Mouse (Mus musculus): ENCODE measurements at regions not wholly inside any gene's neighbourhood (a gene's known extent, or its start where the extent isn't known, plus 50 kb on each side); places are given as distances from the start of the nearest gene placed in this dataset.

DNA sequence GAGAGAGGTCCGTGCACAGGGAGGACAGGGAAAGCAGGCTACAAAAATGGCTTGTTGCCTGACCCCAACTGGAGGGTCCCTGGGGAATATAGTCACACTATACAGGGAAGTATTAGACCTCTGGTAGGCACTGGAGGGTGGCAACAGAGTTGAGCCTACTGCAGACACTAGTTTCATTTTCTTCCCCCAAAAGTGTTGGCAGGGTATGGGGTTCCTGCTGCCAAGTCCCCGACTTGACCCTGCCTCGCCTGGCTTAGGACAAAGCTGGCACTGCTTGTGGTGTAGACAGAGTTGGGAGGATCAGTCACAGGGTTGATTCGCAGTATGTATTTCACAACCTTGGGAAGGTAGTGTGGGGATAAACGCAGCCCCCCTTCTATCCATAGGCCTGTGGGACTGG is 362.2 kb downstream of the Fam19a5 start:
- H3K36me3 ChIP-seq (ENCODE audit: control insufficient read depth, insufficient read depth, low read length) = no peaks in the 10 kb centered on the region
- no peaks in the 10 kb centered on the region for H3K27me3 ChIP-seq (ENCODE audit: control insufficient read depth, insufficient read depth, low read length)
- no peaks in the 10 kb centered on the region for H3K4me1 ChIP-seq (ENCODE audit: control insufficient read depth, insufficient read depth, insufficient read length, low read length)
- no peak overlapping the region for H3K27ac ChIP-seq (ENCODE audit: insufficient read depth, low read depth, low read length)
- 79% methylated on average over 5 of the region's 5 CpGs for WGBS
- H3K4me3 ChIP-seq (ENCODE audit: low read depth, low read length) = no peak overlapping the region
- TF ChIP-seq POLR2A (IDR thresholded peaks at IDR 0.05; ENCODE audit: low read depth, low read length) = no peak
- no peak for TF ChIP-seq CTCF (IDR thresholded peaks at IDR 0.05; ENCODE audit: extremely low read depth, insufficient read length, insufficient replicate concordance, low read depth, low read length)

DNA sequence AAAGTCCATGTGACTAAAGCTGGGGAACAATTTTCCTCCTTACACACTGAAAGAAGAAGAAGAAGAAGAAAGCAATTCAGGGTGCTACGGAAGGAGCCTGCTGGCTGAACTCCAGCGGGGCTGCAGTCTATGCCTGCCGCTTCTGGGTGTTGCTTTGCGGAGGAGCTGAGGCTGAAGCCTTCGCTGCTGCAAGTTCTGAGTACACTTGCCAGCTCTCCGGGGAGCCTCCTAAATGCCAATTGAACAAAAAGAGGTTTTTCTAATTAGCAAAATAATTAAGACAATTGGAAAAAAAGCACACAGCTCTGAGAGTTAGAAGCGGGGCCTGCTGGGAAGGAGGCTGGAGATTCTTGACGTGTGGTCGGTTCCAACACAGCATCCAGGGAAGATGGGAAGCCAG is 378.0 kb downstream of the Fam19a5 start:
- Histone ChIP-seq H3K36me3 (ENCODE audit: control insufficient read depth, insufficient read depth, low read length) (no peaks in the 10 kb centered on the region), H3K27ac (ENCODE audit: insufficient read depth, low read depth, low read length) (no peak overlapping the region), H3K27me3 (ENCODE audit: control insufficient read depth, insufficient read depth, low read length) (no peaks in the 10 kb centered on the region), H3K4me1 (ENCODE audit: control insufficient read depth, insufficient read depth, insufficient read length, low read length) (no peaks in the 10 kb centered on the region), H3K4me3 (ENCODE audit: low read depth, low read length) (no peak overlapping the region)
- no peak for TF ChIP-seq CTCF (IDR thresholded peaks at IDR 0.05; ENCODE audit: extremely low read depth, insufficient read length, insufficient replicate concordance, low read depth, low read length)
- 80% methylated on average over 9 of the region's 9 CpGs for WGBS

DNA sequence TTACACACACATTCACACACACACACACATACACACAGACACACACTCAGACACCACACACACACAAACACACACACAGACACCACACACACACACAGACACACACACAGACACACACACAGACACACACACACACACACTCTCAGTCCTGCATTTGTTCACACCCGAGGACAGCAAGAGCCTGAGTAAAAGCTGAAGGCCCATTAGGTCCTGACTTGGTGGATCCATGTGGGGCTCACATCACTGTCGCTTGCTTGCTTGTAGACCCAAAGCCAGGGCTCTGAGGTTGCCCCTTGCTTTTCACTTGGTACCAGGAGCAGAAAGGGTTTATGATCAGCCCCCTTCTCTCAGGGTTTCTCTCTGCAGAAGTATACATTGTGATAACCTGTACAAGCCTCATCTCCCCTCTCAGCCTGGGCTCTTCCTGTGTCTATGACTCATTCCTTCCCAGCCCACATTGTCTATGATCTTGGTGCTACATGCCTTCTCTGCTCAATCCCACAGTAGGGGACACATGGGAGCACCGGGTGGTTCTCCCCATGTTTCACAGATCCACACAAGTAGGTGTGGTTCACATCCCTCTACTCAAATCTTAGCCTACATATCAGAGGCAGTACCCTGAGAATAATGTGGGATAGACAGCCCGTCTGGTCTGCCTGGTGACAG is 378.8 kb downstream of the Fam19a5 start:
- H3K27me3 ChIP-seq (ENCODE audit: control insufficient read depth, insufficient read depth, low read length) = no peaks in the 10 kb centered on the region
- no peak overlapping the region for H3K4me3 ChIP-seq (ENCODE audit: low read depth, low read length)
- H3K4me1 ChIP-seq (ENCODE audit: control insufficient read depth, insufficient read depth, insufficient read length, low read length) = no peaks in the 10 kb centered on the region
- no peak overlapping the region for H3K27ac ChIP-seq (ENCODE audit: insufficient read depth, low read depth, low read length)
- no peak for TF ChIP-seq POLR2A (IDR thresholded peaks at IDR 0.05; ENCODE audit: low read depth, low read length)
- no peak for TF ChIP-seq CTCF (IDR thresholded peaks at IDR 0.05; ENCODE audit: extremely low read depth, insufficient read length, insufficient replicate concordance, low read depth, low read length)
- no peaks in the 10 kb centered on the region for H3K36me3 ChIP-seq (ENCODE audit: control insufficient read depth, insufficient read depth, low read length)
- WGBS = 76% methylated on average over 4 of the region's 4 CpGs

DNA sequence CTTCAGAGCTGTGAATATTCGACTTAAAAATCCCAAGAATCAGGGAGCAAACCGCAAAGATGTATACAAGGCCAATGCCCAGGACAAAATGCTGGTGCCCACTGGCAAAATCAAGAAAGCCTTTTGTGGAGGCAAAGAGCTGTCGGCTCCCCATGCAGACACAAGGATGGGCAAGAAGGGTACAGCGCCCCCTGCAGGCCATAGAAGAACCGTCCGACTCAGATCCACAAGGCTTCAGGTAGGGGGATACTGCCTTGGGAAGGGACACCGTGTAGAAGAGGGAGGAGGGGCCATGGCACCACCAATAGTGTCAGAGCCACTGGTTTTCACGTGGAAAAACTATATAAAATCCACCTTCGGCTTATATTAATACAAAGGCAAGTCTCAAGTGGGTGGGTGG is 379.8 kb downstream of the Fam19a5 start:
- no peak overlapping the region for H3K27ac ChIP-seq (ENCODE audit: insufficient read depth, low read depth, low read length)
- TF ChIP-seq POLR2A (IDR thresholded peaks at IDR 0.05; ENCODE audit: low read depth, low read length) = no peak
- no peak for TF ChIP-seq CTCF (IDR thresholded peaks at IDR 0.05; ENCODE audit: extremely low read depth, insufficient read length, insufficient replicate concordance, low read depth, low read length)
- H3K36me3 ChIP-seq (ENCODE audit: control insufficient read depth, insufficient read depth, low read length) = no peaks in the 10 kb centered on the region
- no peak overlapping the region for H3K4me3 ChIP-seq (ENCODE audit: low read depth, low read length)
- no peaks in the 10 kb centered on the region for H3K27me3 ChIP-seq (ENCODE audit: control insufficient read depth, insufficient read depth, low read length)
- no peaks in the 10 kb centered on the region for H3K4me1 ChIP-seq (ENCODE audit: control insufficient read depth, insufficient read depth, insufficient read length, low read length)
- 47% methylated on average over 9 of the region's 9 CpGs for WGBS

- H3K36me3 ChIP-seq (ENCODE audit: control insufficient read depth, insufficient read depth, low read length) = no peaks in the 10 kb centered on the region
Measured at GRCm38 (mm10) chr15:87936041-87936440, 391.9 kb downstream of the Fam19a5 start.

GRCm38 (mm10) chr15:87940837-87941236 is 396.7 kb downstream of the Fam19a5 start:
- no peak for TF ChIP-seq POLR2A (IDR thresholded peaks at IDR 0.05; ENCODE audit: low read depth, low read length)
- no peak for TF ChIP-seq CTCF (IDR thresholded peaks at IDR 0.05; ENCODE audit: extremely low read depth, insufficient read length, insufficient replicate concordance, low read depth, low read length)
- no peaks in the 10 kb centered on the region for H3K27me3 ChIP-seq (ENCODE audit: control insufficient read depth, insufficient read depth, low read length)
- H3K36me3 ChIP-seq (ENCODE audit: control insufficient read depth, insufficient read depth, low read length) = no peaks in the 10 kb centered on the region
- 62% methylated on average over 3 of the region's 3 CpGs for WGBS
- no peaks in the 10 kb centered on the region for H3K4me1 ChIP-seq (ENCODE audit: control insufficient read depth, insufficient read depth, insufficient read length, low read length)
- no peak overlapping the region for H3K27ac ChIP-seq (ENCODE audit: insufficient read depth, low read depth, low read length)
- H3K4me3 ChIP-seq (ENCODE audit: low read depth, low read length) = no peak overlapping the region

More at GRCm38 (mm10) chr15:87936041-87936440, 391.9 kb downstream of the Fam19a5 start:
- 66% methylated on average over 6 of the region's 6 CpGs for WGBS
- no peaks in the 10 kb centered on the region for H3K4me1 ChIP-seq (ENCODE audit: control insufficient read depth, insufficient read depth, insufficient read length, low read length)
- no peaks in the 10 kb centered on the region for H3K27me3 ChIP-seq (ENCODE audit: control insufficient read depth, insufficient read depth, low read length)
- TF ChIP-seq POLR2A (IDR thresholded peaks at IDR 0.05; ENCODE audit: low read depth, low read length) (no peak), CTCF (IDR thresholded peaks at IDR 0.05; ENCODE audit: extremely low read depth, insufficient read length, insufficient replicate concordance, low read depth, low read length) (no peak)
- H3K27ac ChIP-seq (ENCODE audit: insufficient read depth, low read depth, low read length) = no peak overlapping the region
- H3K4me3 ChIP-seq (ENCODE audit: low read depth, low read length) = no peak overlapping the region

DNA sequence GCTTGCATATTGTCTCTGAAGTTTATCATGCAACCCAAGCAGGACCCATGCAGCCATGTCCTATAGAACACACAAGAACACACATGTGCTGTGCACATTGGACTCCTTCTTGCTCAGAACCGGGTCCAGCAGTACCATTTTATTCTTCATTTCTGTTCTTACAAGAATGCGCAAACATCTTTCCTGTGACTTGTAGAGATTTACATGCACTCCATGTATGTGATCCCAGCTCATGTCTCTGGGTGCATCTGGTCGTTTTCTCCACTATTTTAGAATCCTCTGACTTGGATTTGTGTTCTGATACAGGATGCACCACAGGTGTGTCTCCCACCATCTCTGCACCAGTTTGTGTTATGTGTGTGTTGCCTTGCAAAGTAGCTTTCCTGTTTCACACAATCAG is 408.4 kb downstream of the Fam19a5 start:
- TF ChIP-seq CTCF (IDR thresholded peaks at IDR 0.05; ENCODE audit: extremely low read depth, insufficient read length, insufficient replicate concordance, low read depth, low read length) (no peak), POLR2A (IDR thresholded peaks at IDR 0.05; ENCODE audit: low read depth, low read length) (no peak)
- H3K4me1 ChIP-seq (ENCODE audit: control insufficient read depth, insufficient read depth, insufficient read length, low read length) = no peaks in the 10 kb centered on the region
- WGBS = 68% methylated on average over 3 of the region's 3 CpGs
- H3K27ac ChIP-seq (ENCODE audit: insufficient read depth, low read depth, low read length) = no peak overlapping the region
- no peaks in the 10 kb centered on the region for H3K36me3 ChIP-seq (ENCODE audit: control insufficient read depth, insufficient read depth, low read length)
- no peak overlapping the region for H3K4me3 ChIP-seq (ENCODE audit: low read depth, low read length)
- H3K27me3 ChIP-seq (ENCODE audit: control insufficient read depth, insufficient read depth, low read length) = no peaks in the 10 kb centered on the region

Measured in small intestine, adult 2 months (tissue).